Mouse (Mus musculus) heart, adult 18-20 months (tissue): ENCODE results near the gene Tns2. TPM values are rescaled to one million over a fixed set of nuclear protein-coding genes. Genes with fewer than 3 reads are reported as not detected.

Experiments used
- DNase-seq, 2 experiments: peaks; one replicate each; pipeline ENCODE4 v3.0.0; 2021 to 2022; ENCODE audit warnings: mixed read lengths in 1 of 2
- total RNA-seq, 2 experiments: library from RNA; stranded (reverse); gene quantifications; 2 replicates each; pipeline ENCODE4 v1.2.3; 2021

The Tns2 gene
- total RNA-seq, 2 experiments from 2014 or later = 109 to 123 TPM

DNA sequence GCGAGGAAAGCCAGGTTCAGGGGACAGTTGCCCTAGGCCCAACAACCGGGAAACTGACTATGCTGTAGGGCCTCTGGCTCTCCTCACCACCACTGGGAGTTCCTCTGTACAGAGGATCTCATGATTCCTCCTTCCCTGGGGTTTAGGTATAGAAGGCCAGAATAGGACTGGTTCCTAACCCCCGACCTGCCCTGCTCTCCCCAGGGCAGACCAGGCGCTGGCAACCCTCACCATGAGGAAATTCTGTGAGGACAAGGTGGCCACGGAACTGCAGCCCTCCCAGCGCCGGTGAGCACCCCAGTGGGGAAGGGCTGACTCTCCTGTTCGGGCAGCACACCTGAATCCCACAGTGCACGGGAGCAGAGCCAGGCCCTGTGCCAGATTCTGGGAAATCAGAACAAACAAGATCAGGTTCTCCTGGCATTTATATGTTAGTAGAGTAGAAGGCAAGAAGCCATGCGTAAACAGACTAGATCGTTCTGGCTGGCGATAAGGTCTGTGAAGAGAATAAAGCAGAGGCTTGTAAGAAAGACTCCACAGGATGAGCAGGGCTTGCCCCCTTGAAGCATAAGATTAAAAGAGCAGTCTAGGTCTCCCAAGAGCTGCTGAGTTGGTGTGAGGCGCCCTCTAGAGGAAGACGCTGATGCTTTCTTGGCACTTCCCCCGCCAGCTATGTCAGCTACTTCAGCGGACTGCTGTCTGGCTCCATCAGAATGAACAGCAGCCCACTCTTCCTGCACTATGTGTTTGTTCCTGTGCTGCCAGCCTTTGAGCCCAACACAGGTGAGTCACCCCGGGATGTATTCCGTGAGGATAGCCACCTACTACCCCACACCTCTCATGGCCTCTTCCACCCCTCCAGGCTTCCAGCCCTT, 8.7 kb downstream of the Tns2 start:
- DNase-seq = peak; percentile 84 to 86

DNA sequence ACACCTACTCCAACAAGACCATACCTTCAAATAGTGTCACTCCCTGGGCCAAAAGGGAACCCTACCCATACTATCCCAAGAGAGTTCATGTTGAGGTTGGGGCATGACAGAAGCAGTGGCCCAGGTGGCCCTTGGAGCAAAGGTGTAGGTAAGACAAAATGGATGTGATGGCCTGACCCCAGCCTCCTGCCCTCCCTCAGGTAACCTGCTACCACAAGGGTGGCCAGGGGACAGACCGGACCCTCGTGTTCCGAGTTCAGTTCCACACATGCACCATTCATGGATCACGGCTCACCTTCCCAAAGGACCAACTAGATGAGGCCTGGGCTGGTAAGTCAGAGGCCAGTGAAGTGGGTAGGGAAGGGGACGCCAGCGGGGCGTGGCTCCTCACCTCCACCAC, 10.1 kb downstream of the Tns2 start:
- no peak for DNase-seq

DNA sequence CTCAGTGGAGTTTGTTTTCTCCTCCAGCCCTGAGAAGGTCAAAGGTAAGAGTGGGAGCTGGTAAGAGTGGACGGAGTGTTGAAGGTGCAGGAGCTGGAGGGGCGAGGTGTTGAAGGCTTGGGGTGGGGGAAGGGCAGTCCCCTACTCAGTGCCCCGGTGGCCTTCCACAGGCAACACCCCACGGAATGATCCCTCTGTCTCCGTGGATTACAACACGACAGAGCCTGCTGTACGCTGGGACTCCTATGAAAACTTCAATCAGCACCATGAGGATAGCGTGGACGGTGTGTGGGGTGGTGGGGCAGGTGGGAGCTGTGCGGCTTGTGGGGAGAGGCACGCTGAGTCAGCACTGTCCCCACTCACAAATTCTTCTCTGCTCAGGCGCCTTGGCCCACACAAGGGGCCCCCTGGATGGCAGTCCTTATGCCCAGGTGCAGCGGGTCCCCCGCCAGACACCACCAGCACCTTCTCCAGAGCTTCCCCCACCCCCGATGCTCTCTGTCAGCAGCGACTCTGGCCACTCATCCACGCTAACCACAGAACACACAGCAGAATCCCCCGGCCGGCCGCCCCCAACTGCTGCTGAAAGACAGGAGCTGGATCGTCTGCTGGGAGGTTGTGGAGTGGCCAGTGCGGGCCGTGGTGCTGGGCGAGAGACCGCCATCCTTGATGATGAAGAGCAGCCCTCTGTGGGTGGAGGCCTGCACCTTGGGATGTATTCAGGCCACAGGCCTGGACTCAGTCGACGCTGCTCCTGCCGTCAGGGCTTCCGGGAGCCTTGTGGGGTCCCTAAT, 10.7 kb downstream of the Tns2 start:
- DNase-seq = peak in 1 of 2 experiments; percentile 28

DNA sequence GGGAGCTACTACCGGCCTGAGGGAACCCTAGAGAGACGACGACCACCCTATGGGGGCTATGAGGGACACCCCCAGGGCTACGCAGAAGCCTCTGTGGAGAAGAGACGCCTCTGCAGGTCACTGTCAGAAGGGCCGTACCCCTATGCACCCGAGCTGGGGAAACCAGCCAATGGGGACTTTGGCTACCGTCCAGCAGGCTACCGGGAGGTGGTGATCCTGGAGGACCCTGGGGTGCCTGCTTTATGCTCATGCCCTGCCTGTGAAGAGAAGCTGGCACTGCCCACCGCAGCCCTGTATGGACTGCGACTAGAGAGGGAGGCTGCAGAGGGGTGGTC, 11.2 kb downstream of the Tns2 start:
- DNase-seq = peak; percentile 33 to 45

DNA sequence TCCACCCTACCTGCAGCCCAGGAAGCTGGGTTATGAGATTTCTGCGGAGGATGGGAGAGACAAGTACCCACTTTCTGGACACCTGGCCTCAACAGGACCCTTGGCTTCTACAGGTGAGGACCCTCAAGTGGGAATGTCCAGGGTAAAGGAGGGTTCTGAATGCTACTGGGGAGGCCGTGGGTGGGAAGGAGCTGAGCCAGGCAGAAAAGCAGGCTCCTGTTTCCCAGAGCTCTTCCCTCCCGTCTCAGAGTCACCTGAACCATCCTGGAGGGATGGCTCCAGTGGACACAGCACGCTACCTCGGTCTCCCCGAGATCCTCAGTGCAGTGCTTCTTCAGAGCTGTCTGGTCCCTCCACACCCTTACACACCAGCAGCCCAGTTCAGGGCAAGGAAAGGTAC, 12.0 kb downstream of the Tns2 start:
- DNase-seq = no peak

DNA sequence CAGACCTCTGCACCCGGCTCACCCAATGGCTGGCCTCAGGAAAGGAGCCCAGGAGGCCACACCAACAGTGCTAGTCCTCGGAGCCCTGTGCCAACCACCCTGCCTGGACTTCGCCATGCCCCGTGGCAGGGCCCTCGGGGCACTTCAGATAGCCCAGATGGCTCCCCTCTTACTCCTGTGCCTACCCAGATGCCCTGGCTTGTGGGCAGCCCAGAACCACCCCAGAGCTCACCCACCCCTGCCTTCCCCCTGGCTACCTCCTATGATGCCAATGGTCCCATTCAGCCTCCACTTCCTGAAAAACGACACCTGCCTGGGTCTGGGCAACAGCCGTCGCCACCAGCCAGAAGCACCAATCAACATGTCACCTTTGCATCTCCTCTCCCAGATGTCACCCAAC, 12.6 kb downstream of the Tns2 start:
- no peak for DNase-seq

GRCm38 (mm10) chr15:102113674-102114073, 13.5 kb downstream of the Tns2 start:
- no peak for DNase-seq

DNA sequence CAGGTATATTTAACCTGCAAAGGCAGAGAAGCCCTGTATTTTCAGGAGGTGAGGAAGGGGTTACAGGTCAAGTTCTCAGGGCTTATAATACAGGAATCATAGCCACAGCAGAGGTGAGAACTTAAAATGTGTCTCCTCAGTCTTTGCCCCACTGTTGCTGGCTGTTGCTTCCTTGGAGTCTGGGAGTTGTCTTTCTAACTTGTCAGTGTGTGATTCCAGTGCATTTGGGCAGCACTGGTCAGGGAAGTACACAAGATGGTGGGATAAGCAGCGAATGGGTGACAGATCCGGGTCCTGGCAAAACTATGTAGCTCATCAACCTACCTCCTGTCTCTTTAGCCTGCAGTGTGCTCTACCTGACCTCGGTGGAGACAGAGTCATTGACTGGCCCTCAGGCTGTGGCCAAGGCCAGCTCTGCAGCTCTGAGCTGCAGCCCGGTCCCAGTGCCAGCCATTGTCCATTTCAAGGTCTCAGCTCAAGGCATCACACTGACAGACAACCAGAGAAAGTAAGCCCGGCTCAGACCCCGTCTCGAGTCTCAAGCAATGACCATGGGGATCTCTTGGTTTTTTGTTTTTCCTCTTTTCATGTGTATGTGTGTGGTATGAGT, 14.5 kb downstream of the Tns2 start:
- peak in 1 of 2 experiments; percentile 9 for DNase-seq

DNA sequence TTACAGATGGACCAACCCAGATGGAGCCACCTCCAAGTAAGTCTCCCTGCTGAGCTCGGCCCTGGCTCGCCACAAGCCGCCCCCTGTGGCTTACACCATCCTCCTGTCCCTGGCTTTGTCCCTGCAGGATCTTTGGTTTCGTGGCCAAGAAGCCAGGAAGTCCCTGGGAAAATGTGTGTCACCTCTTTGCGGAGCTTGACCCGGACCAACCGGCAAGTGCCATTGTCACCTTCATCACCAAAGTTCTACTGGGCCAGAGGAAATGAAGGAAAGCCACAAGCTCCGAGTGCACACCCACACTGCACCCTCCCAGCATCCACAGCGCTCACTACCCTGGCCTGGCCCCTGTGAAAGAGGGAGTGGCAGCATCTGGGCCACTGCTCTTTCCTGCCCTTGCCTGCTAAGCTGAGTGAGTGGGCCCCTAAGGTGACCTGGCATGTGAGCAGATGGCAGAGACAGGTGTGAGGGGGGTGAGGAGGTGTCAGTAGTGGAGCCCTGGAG, 15.6 kb downstream of the Tns2 start:
- DNase-seq = peak; percentile 36 to 38

GRCm38 (mm10) chr15:102116753-102117415, 16.7 kb downstream of the Tns2 start:
- peak; percentile 38 to 45 for DNase-seq

GRCm38 (mm10) chr15:102117461-102118443, 17.5 kb downstream of the Tns2 start:
- peak; percentile 61 to 72 for DNase-seq

- DNase-seq = no peak
Measured at GRCm38 (mm10) chr15:102118591-102118990, 18.4 kb downstream of the Tns2 start.

- DNase-seq = no peak
Measured at GRCm38 (mm10) chr15:102119121-102119830, 19.1 kb downstream of the Tns2 start.

- DNase-seq = peak in 1 of 2 experiments; percentile 65
Measured at GRCm38 (mm10) chr15:102119831-102120170, 19.6 kb downstream of the Tns2 start.

DNA sequence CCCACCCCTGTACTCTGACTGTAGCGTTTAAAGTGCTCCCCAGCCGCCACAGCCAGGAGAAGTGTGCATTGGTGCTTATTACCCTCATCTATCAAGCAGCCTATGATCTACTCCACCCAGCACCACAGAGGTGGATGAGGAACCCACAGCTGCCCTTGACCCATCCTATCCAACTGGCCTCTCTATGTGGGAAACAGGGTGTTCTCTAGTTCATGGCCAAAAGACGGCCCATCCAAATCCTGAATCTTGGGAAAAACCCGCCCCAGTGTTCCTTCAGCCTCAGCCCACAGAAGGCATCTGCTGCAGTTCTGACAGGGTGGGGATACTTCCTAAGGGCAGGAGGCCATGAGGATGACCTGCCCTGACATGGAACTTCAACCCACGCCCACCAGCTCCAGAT, 20.3 kb downstream of the Tns2 start:
- DNase-seq = peak; percentile 70 to 84

GRCm38 (mm10) chr15:102126303-102126702, 26.1 kb downstream of the Tns2 start:
- DNase-seq = peak; percentile 75 to 86

- no peak for DNase-seq
Measured at GRCm38 (mm10) chr15:102133314-102133713, 33.1 kb downstream of the Tns2 start.

DNA sequence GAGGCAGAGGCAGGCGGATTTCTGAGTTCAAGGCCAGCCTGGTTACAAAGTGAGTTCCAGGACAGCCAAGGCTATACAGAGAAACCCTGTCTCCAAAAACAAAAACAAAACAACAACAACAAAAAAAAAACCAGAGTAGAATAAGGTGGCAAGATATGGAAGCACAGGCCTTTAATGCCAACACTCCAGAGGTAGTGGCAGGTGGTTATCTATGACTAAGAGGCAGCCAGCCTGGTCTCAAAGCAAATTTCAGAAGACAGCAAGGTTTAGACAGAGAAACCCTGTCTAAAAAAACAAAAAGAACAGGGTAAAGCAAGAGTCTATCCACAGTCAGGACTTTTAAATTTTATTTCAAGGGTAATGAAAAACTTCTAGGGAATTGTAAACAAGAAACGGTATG, 34.5 kb downstream of the Tns2 start:
- DNase-seq = no peak

DNA sequence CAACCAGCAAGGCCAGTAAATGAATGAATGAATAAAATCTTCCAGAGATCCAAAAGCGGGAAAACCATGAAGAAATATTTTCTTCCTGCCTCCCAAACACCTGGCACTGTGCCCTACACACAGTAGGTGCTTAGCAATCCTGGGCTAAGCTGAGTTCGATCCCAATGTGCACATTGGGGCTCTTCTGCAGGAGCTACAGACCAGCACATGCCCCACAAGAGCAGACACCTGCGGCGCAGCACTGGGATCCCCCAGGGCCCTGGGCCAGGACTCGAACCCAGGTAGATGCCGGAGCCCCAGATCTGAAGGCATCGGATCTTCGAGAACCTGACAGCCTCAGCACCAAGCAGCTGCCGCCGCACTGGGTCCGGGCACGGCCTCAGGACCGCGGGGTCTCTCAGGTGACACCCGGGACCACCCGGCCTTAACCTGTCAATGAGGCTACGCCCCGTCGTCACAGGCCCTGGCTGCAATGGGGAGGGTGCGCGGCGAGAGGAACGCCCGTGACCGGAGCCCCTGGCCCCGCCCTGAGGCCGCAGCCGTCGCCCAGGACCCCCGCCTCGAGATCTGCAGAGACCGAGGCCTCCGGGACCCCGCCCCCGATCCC, 35.4 kb downstream of the Tns2 start:
- no peak for DNase-seq
